Mouse (Mus musculus) kidney, embryonic 15.5 days (tissue): ENCODE measurements around the gene Nkx2-3. TPM values are rescaled to one million over a fixed set of nuclear protein-coding genes. Genes with fewer than 3 reads are reported as not detected.

Source experiments
- ATAC-seq: fragments of 200-750 bp; cut with Nextera tagmentation; replicated peaks from 2 replicates; pipeline ENCODE4 v1.8.0; 2017; ENCODE audit warnings: moderate TSS enrichment; ENCODE audit not compliant: low FRiP score
- H3K27ac ChIP-seq: fragments of 300-500 bp; sonication (generic); 2 replicates; pipeline ENCODE4 v1.5.1; 2015; ENCODE audit warnings: mild to moderate bottlenecking, inconsistent platforms
- H3K27me3 ChIP-seq: fragments of 300-500 bp; sonication (generic); 2 replicates; pipeline ENCODE4 v1.6.1; 2015; ENCODE audit warnings: inconsistent platforms
- H3K36me3 ChIP-seq: fragments of 300-500 bp; sonication (generic); 2 replicates; pipeline ENCODE4 v1.6.1; 2015; ENCODE audit warnings: inconsistent platforms
- H3K4me1 ChIP-seq: fragments of 300-500 bp; sonication (generic); 2 replicates; pipeline ENCODE4 v1.6.1; 2015; ENCODE audit warnings: inconsistent platforms
- H3K4me2 ChIP-seq: fragments of 300-500 bp; sonication (generic); 2 replicates; pipeline ENCODE4 v1.6.1; 2015; ENCODE audit warnings: moderate library complexity, mild to moderate bottlenecking, inconsistent platforms
- H3K4me3 ChIP-seq: fragments of 300-500 bp; sonication (generic); replicated peaks from 2 replicates; pipeline ENCODE4 v1.5.1; 2015; ENCODE audit warnings: mild to moderate bottlenecking, inconsistent platforms
- H3K9ac ChIP-seq: fragments of 300-500 bp; sonication (generic); 2 replicates; pipeline ENCODE4 v1.6.1; 2015; ENCODE audit warnings: mild to moderate bottlenecking, inconsistent platforms
- H3K9me3 ChIP-seq: fragments of 300-500 bp; sonication (generic); replicated peaks from 2 replicates; pipeline ENCODE4 v1.6.1; 2016; ENCODE audit warnings: inconsistent platforms
- WGBS: fragments of 180-500 bp; shearing (Covaris S2); methylation state at CpG from one replicate; pipeline ENCODE4 v1.1.7; 2015; ENCODE audit warnings: mixed read lengths; 5-methylcytosine and 5-hydroxymethylcytosine counted together
- polyA plus RNA-seq: library from polyadenylated mRNA; unstranded; fragments of >200 nt; fragmentation: Nextera tagmentation; extraction: Ambion mirVana; gene quantifications from 2 replicates; pipeline ENCODE4 v1.2.1, GENCODE M21; 2015

Nkx2-3 gene
- polyA plus RNA-seq, 1 experiment from 2014 or later = 0.26 TPM

GRCm38 (mm10) chr19:43598741-43599660, 13.1 kb upstream of the Nkx2-3 start:
- Histone ChIP-seq H3K4me1 (peaks cover 21% of the 10 kb centered on the region), H3K9ac (no peak overlapping the region), H3K4me3 (peak overlapping the region; percentile 24; the same call in 1 of the 2 replicates), H3K27ac (no peak overlapping the region), H3K4me2 (peak overlapping the region; percentile 45), H3K9me3 (no peaks in the 10 kb centered on the region), H3K27me3 (peaks cover 99% of the 10 kb centered on the region), H3K36me3 (no peaks in the 10 kb centered on the region)
- no peak for ATAC-seq
- 3% methylated on average over 24 of the region's 25 CpGs for WGBS

- H3K27me3 ChIP-seq = peaks cover 99% of the 10 kb centered on the region
- H3K4me3 ChIP-seq = peak overlapping the region; percentile 24; the same call in 1 of the 2 replicates
- no peaks in the 10 kb centered on the region for H3K9me3 ChIP-seq
- peak overlapping the region; percentile 45 for H3K4me2 ChIP-seq
- peaks cover 21% of the 10 kb centered on the region for H3K4me1 ChIP-seq
- H3K27ac ChIP-seq = no peak overlapping the region
- under 1% methylated on average over 27 of the region's 27 CpGs for WGBS
- ATAC-seq = no peak
- H3K36me3 ChIP-seq = no peaks in the 10 kb centered on the region
- H3K9ac ChIP-seq = no peak overlapping the region
Measured at GRCm38 (mm10) chr19:43599776-43600544, 12.2 kb upstream of the Nkx2-3 start.

DNA sequence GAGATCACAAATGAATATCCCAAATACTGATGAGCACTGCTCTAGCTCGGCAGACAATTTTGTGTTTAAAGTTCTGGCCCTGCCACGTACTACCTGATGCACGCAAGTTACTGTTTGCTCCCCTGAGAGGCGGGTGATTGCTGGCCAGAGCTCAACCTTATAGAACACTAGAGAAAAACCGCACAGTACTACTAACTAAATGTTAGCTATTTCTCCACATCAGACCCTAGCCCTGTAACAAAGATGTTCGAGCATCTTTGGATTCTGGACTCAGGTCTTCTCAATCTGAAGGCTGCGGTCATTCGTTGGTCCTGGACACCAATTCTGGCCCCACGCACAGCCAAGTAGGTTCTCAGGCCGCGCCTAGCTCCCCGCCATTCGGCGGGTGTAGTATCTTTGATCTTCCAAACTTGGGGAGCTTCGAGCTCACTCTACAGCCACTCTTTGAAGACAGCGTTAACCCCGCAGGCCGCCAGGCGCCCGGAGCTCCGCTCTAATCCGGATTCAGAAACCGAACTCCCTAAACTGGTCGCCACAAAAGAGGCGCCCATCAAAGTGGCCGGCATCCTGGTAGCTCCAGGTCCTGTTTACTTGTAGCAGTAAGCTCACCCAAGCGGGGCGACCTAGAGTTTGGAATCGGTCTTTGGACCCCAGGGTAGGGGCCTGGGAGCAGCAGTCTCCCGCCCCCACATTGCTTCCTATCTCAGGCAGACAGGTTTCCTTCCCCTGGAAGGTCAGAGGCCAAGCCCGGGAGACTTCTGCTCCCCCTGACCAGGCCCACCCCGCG, 11.4 kb upstream of the Nkx2-3 start:
- Histone ChIP-seq H3K9ac (no peak overlapping the region), H3K4me1 (peaks cover 21% of the 10 kb centered on the region), H3K27ac (no peak overlapping the region), H3K9me3 (no peaks in the 10 kb centered on the region), H3K4me2 (no peak overlapping the region), H3K36me3 (no peaks in the 10 kb centered on the region), H3K4me3 (no peak overlapping the region), H3K27me3 (peaks cover 99% of the 10 kb centered on the region)
- ATAC-seq = no peak
- 2% methylated on average over 33 of the region's 33 CpGs for WGBS

DNA sequence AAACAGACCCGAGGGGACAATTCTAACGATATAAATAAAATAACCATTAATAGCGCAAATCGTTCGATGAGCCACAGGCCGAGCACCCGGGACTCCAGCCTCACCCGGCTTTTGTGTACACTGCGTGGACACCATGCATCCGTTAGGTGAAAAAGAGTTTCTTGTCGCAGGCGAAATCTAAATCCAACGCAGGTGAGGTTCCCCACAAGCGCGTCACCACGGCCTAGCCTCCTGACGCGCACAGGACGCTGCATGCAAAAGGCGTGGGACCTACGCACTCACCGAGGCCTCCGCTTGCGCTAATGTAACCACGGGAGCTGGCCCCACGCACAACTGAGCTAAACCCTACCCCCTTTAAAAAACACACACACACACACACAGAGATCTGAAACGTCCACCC, 10.7 kb upstream of the Nkx2-3 start:
- H3K4me2 ChIP-seq = no peak overlapping the region
- no peak for ATAC-seq
- under 1% methylated on average over 27 of the region's 27 CpGs for WGBS
- no peak overlapping the region for H3K4me3 ChIP-seq
- peaks cover 27% of the 10 kb centered on the region for H3K4me1 ChIP-seq
- H3K9ac ChIP-seq = no peak overlapping the region
- H3K27me3 ChIP-seq = peaks cover 99% of the 10 kb centered on the region
- H3K36me3 ChIP-seq = no peaks in the 10 kb centered on the region
- H3K9me3 ChIP-seq = no peaks in the 10 kb centered on the region
- H3K27ac ChIP-seq = no peak overlapping the region

DNA sequence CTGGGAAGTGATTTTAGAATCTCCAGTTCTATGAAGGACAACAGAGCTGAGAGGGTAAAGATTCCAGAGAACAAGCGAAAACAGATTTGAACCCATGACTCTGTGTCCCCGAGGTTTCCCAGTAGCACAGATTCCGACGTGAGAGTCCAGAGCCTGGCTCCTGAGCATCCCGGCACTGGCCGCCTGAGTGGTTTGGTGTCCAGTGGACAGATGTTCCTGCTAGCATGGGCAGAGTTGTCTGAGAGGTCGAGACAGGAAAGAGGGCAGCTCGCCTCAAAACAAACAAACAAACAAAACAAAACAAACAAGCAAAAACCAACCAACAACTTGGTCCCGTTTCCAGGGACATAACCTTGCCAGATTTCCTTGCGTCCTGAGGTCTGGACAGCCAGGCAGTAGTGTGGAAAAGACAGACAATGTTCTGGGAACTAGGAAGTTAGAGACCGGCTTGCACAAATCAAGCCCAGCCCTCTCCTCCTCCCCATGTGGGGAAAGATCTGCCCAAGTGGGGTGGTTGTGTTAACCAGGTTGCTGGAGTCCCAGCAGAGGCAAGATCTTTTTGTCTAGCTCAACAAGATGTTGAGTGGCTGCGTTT, 10.0 kb upstream of the Nkx2-3 start:
- Histone ChIP-seq H3K27ac (no peak overlapping the region), H3K4me1 (peaks cover 33% of the 10 kb centered on the region), H3K9ac (no peak overlapping the region), H3K36me3 (no peaks in the 10 kb centered on the region), H3K4me2 (no peak overlapping the region), H3K4me3 (no peak overlapping the region), H3K9me3 (no peaks in the 10 kb centered on the region), H3K27me3 (peaks cover 99% of the 10 kb centered on the region)
- no peak for ATAC-seq
- 4% methylated on average over 12 of the region's 12 CpGs for WGBS

DNA sequence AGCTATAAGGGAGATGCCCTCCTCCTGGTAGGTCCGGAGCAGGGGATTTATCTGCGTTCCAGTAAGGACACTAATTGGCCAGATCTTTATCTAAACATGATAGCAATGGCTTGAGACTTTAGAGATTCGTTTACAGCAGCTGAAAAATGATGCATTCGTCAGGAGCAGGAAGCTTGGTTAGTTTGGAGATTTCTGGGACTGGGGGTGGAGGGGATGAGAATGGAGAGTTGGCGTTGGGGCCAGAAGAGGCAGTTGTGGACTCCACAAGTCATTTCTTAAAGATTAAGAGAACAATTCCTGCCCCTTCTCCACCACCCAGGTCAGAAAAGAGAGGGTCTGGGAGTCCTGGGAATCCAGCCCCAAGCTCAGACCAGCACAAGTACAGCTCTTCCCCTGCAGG, 8.6 kb upstream of the Nkx2-3 start:
- Histone ChIP-seq H3K36me3 (no peaks in the 10 kb centered on the region), H3K27ac (no peak overlapping the region), H3K9me3 (no peaks in the 10 kb centered on the region), H3K4me3 (no peak overlapping the region), H3K4me1 (peaks cover 33% of the 10 kb centered on the region), H3K27me3 (peaks cover 100% of the 10 kb centered on the region), H3K4me2 (no peak overlapping the region), H3K9ac (no peak overlapping the region)
- ATAC-seq = no peak
- 6% methylated on average over 5 of the region's 5 CpGs for WGBS

GRCm38 (mm10) chr19:43604492-43605120, 7.5 kb upstream of the Nkx2-3 start:
- no peak for ATAC-seq
- Histone ChIP-seq H3K36me3 (no peaks in the 10 kb centered on the region), H3K27me3 (peaks cover 98% of the 10 kb centered on the region), H3K9ac (no peak overlapping the region), H3K4me2 (no peak overlapping the region), H3K9me3 (no peaks in the 10 kb centered on the region), H3K4me1 (peaks cover 25% of the 10 kb centered on the region), H3K27ac (no peak overlapping the region), H3K4me3 (no peak overlapping the region)
- WGBS = 5% methylated on average over 7 of the region's 7 CpGs

GRCm38 (mm10) chr19:43605666-43606551, 6.2 kb upstream of the Nkx2-3 start:
- Histone ChIP-seq H3K4me2 (0 out of 2 replicates have a peak overlapping the region, but pooled peaks have one; percentile 7), H3K36me3 (no peaks in the 10 kb centered on the region), H3K9ac (no peak overlapping the region), H3K27ac (no peak overlapping the region), H3K9me3 (no peaks in the 10 kb centered on the region), H3K4me3 (no peak overlapping the region), H3K27me3 (peaks cover 98% of the 10 kb centered on the region), H3K4me1 (peaks cover 23% of the 10 kb centered on the region)
- WGBS = 4% methylated on average over 17 of the region's 17 CpGs
- no peak for ATAC-seq

DNA sequence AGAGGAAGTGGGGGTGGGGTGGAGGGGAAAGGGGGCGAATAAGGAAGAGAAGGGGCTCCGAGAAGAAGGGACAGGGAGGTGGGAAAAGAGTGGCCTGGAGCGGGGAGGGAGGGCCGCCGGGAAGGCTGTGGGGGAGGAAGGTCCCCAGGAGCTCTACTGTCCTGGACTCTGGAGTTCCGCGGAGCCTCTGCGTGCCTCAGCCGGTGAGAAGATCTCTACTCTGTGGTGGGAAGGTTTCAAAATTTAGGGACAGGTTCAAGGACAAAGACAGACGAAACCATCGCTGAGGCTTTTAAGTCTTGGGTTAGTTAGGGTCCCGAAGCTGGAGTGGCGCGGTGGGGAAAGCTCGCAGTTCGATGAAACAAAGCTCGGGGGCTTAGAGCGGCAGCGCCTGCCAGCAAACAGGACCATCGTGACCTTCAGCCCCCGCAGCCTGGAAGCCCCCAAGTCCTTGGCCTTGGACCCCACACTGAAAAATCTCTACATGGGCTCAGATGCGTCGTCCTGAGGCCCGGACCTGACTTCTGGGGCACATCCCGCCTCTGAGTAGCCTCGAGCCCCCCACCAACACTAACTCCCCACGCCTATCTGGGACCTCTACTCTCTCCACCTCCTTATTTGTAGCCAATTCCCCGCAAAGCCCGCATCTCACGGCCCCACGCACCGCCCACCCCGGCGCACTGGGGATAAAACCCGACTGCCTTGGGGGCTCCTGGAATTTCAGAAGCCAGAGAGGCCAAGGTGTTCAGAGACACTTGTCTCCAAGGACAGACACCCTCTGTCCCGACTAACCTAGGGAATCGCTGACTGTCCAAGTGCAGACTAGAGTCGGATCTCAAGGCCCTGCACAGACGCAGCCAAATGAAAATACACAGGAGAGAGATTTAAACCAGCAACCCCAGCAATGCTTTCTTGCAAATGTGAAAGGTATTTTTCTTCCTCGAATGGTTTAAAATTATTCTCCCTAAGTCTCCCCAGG, 5.3 kb upstream of the Nkx2-3 start:
- no peak overlapping the region for H3K4me3 ChIP-seq
- peaks cover 98% of the 10 kb centered on the region for H3K27me3 ChIP-seq
- under 1% methylated on average over 40 of the region's 40 CpGs for WGBS
- no peaks in the 10 kb centered on the region for H3K36me3 ChIP-seq
- H3K4me1 ChIP-seq = peaks cover 17% of the 10 kb centered on the region
- H3K9me3 ChIP-seq = no peaks in the 10 kb centered on the region
- ATAC-seq = no peak
- H3K9ac ChIP-seq = no peak overlapping the region
- H3K27ac ChIP-seq = no peak overlapping the region
- 0 out of 2 replicates have a peak overlapping the region, but pooled peaks have one; percentile 7 for H3K4me2 ChIP-seq
